Mouse (Mus musculus) intestine, postnatal 0 days (tissue): ENCODE measurements around the gene Eif4e2. TPM values are rescaled to one million over a fixed set of nuclear protein-coding genes. Genes with fewer than 3 reads are reported as not detected.
A peak's percentile ranks its signal among the peaks of the same experiment; 100 is the strongest.

Source experiments
- ATAC-seq: fragments of 200-750 bp; cut with Nextera tagmentation; 2 replicates; pipeline ENCODE4 v1.8.0; 2017; ENCODE audit warnings: mild to moderate bottlenecking, moderate TSS enrichment, moderate library complexity
- H3K27ac ChIP-seq: fragments of 300-500 bp; sonication (generic); 2 replicates; pipeline ENCODE4 v1.5.1; 2014; ENCODE audit warnings: mild to moderate bottlenecking, low read depth, low read length, moderate library complexity
- H3K27me3 ChIP-seq: fragments of 300-500 bp; sonication (generic); replicated peaks from 2 replicates; pipeline ENCODE4 v1.6.1; 2014; ENCODE audit warnings: low read length, mixed read lengths; ENCODE audit not compliant: control insufficient read depth, insufficient read depth
- H3K36me3 ChIP-seq: fragments of 300-500 bp; sonication (generic); 2 replicates; pipeline ENCODE4 v1.6.1; 2014; ENCODE audit warnings: mild to moderate bottlenecking, moderate library complexity; ENCODE audit not compliant: control insufficient read depth, insufficient read depth
- H3K4me1 ChIP-seq: fragments of 300-500 bp; sonication (generic); replicated peaks from 2 replicates; pipeline ENCODE4 v1.6.1; 2014; ENCODE audit warnings: antibody characterized with exemption, low read length, mixed read lengths; ENCODE audit not compliant: control insufficient read depth, insufficient read depth
- H3K4me2 ChIP-seq: fragments of 300-500 bp; sonication (generic); replicated peaks from 2 replicates; pipeline ENCODE4 v1.6.1; 2014; ENCODE audit warnings: low read depth, mild to moderate bottlenecking, moderate library complexity
- H3K4me3 ChIP-seq: fragments of 300-500 bp; sonication (generic); 2 replicates; pipeline ENCODE4 v1.5.1; 2014; ENCODE audit warnings: low read depth, low read length
- H3K9ac ChIP-seq: fragments of 300-500 bp; sonication (generic); 2 replicates; pipeline ENCODE4 v1.6.1; 2014; ENCODE audit warnings: mild to moderate bottlenecking, low read depth, low read length
- H3K9me3 ChIP-seq: fragments of 300-500 bp; sonication (generic); 2 replicates; pipeline ENCODE4 v1.6.1; 2016; ENCODE audit warnings: mixed run types; ENCODE audit not compliant: control insufficient read depth
- CTCF ChIP-seq: sonication (generic); IDR thresholded peaks from 2 replicates; pipeline ENCODE4 v1.5.1; 2016; ENCODE audit warnings: low read depth, mild to moderate bottlenecking, control low read depth, antibody characterized with exemption, moderate library complexity
- WGBS: fragments of 180-500 bp; shearing (Covaris S2); extraction: QIAGEN DNeasy Blood & Tissue Kit; methylation state at CpG from one replicate; pipeline ENCODE4 v1.1.7; 2014; 5-methylcytosine and 5-hydroxymethylcytosine counted together
- polyA plus RNA-seq: library from polyadenylated mRNA; unstranded; fragments of >200 nt; fragmentation: Nextera tagmentation; extraction: Ambion mirVana; gene quantifications from 2 replicates; pipeline ENCODE4 v1.2.1, GENCODE M21; 2015

Eif4e2 gene
- polyA plus RNA-seq, 1 experiment from 2014 or later, result 179 TPM

DNA sequence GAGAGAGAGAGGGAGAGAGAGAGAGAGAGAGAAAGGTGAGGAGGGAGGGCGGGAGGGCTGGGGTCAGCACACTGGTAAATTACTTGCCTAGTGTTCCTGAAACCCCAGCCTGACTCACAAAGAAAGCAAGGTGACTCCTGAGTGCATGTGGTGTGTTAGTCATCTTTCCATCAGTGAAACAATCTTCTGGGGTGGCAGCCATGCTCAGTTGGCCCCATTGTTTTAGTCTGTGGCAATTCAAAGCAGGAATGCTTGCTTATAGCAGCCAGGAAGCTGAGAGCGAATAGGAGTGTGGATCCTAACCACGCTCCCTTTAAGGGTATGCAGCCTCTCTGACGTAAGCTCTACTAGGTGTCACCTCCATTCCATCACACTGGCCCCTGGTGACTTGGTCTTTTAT, 41.5 kb downstream of the Eif4e2 start:
- no peaks in the 10 kb centered on the region for H3K36me3 ChIP-seq

DNA sequence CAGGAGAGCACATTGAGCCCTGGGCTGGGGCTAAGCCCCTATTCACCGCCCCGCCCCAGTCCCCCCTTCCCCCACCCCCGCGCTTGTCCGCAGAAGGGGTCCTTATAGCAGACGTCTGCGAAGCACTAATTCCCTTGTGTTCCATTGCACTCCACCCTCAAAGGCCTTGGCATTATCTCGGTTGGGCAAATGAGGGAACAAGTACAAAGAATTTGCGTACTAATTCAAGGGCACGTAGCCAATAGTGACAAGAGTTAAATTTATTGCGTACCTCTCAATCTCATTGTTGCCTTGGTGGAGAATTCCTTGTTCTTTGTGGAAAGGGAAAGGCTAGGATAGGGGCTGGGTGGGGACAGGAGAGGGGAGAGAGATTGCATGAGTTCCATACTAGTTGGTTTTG, 44.0 kb downstream of the Eif4e2 start:
- Histone ChIP-seq H3K4me2 (no peak overlapping the region), H3K36me3 (no peaks in the 10 kb centered on the region), H3K9me3 (no peaks in the 10 kb centered on the region), H3K27me3 (peaks cover 44% of the 10 kb centered on the region), H3K4me3 (no peak overlapping the region), H3K27ac (no peak overlapping the region), H3K9ac (no peak overlapping the region), H3K4me1 (no peaks in the 10 kb centered on the region)
- no peak for ATAC-seq
- TF ChIP-seq CTCF, result no peak
- WGBS, result 15% methylated on average over 11 of the region's 11 CpGs

More for the DNA sequence above, 41.5 kb downstream of the Eif4e2 start:
- no peak for ATAC-seq
- TF ChIP-seq CTCF, result no peak
- Histone ChIP-seq H3K27ac (no peak overlapping the region), H3K27me3 (peaks cover 27% of the 10 kb centered on the region), H3K4me2 (no peak overlapping the region), H3K4me3 (no peak overlapping the region), H3K4me1 (no peaks in the 10 kb centered on the region), H3K9me3 (no peaks in the 10 kb centered on the region), H3K9ac (no peak overlapping the region)
- WGBS, result 63% methylated on average over 4 of the region's 4 CpGs

DNA sequence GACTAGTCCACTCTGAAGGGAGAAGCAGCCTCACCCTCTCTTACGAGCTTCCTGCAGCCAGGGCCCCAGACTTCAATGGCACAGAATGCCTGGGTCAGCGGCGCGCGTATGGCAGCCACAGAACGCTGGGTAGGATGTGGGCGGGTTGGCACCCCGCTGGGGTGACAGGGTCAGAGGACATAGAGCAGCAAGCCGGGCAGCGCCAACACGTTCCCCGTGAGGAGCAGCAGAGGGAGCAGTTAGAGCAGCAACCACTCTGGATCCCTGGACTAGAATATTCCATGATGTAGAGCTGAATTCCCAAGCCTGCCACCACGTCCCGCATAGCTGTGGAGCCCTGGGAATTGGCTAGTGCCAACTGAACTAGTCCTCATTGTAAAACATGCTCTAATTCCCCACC, 44.8 kb downstream of the Eif4e2 start:
- Histone ChIP-seq H3K4me3 (no peak overlapping the region), H3K4me1 (no peaks in the 10 kb centered on the region), H3K9me3 (no peaks in the 10 kb centered on the region), H3K27me3 (peaks cover 51% of the 10 kb centered on the region), H3K27ac (no peak overlapping the region), H3K9ac (no peak overlapping the region), H3K4me2 (no peak overlapping the region), H3K36me3 (no peaks in the 10 kb centered on the region)
- peak; percentile 50 for TF ChIP-seq CTCF
- WGBS, result 13% methylated on average over 14 of the region's 14 CpGs
- ATAC-seq, result no peak

DNA sequence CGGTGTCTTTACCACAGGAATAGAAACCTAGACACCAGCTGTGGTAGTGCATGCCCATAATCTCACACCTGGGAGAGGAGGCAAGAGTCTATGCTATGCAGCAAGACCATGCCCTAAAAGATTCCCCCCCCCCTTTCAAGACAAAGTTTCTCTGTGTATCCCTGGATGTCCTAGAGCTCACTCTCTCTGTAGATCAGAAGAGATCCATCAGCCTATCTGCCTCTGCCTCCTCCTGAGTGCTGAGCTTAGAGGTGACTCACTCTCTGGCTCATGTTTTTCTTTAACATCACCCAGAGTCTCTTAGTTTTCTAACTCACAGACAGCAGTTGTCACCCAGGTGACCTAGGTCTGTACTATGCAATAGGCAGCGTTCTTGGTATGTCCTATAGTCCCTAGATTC, 45.6 kb downstream of the Eif4e2 start:
- WGBS, result 74% methylated on average over 2 of the region's 2 CpGs
- Histone ChIP-seq H3K27ac (no peak overlapping the region), H3K27me3 (peaks cover 60% of the 10 kb centered on the region)

DNA sequence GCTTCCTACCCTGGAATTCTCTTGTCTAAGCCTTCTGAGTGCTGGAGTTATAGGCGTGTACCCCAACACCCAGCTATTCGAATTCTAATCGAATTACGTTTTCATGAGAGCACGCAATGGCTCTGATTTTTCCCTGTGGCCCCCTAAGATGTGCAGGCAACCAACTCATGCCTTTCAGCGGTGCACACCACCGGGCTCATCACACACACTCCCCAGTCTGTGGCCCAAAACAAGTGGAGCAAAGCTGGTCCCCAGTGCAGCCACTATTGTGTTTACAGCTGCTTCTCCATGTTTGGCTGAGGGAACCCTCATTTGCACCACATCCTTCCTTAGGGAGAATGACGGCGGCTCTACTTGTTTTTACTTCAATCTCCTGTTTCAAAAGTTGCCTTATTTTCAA, 49.5 kb downstream of the Eif4e2 start:
- Histone ChIP-seq H3K36me3 (no peaks in the 10 kb centered on the region), H3K27me3 (peaks cover 77% of the 10 kb centered on the region), H3K9me3 (no peaks in the 10 kb centered on the region), H3K4me3 (no peak overlapping the region), H3K4me1 (no peaks in the 10 kb centered on the region; the same call in 1 of the 2 replicates), H3K27ac (no peak overlapping the region), H3K4me2 (no peak overlapping the region), H3K9ac (no peak overlapping the region)
- WGBS, result 7% methylated on average over 9 of the region's 9 CpGs
- no peak for TF ChIP-seq CTCF
- ATAC-seq, result no peak

More for the DNA sequence above, 45.6 kb downstream of the Eif4e2 start:
- H3K9ac ChIP-seq, result no peak overlapping the region
- no peak overlapping the region for H3K4me3 ChIP-seq
- H3K4me2 ChIP-seq, result no peak overlapping the region
- H3K36me3 ChIP-seq, result no peaks in the 10 kb centered on the region
- no peak for TF ChIP-seq CTCF
- H3K9me3 ChIP-seq, result no peaks in the 10 kb centered on the region
- H3K4me1 ChIP-seq, result no peaks in the 10 kb centered on the region; the same call in 1 of the 2 replicates
- ATAC-seq, result no peak

DNA sequence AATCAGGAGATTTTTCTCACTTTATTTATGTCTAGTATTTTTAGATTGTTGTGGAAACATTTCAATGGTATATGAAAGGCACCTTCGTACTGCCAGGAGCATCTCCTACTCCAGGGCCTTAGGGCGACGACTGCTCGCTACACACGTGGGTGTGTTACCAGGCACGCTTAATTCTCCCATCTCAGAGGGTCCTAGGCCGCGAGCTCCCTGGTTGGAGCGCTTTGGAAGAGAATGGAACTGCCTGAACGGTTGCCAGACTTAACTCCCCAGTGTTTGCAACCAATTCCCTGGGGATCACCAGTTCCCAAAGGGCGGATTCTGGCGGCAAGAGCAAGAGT, 50.1 kb downstream of the Eif4e2 start:
- H3K27ac ChIP-seq, result no peak overlapping the region
- peak overlapping the region; percentile 87 for H3K4me2 ChIP-seq
- peaks cover 74% of the 10 kb centered on the region for H3K27me3 ChIP-seq
- peak overlapping the region; percentile 49 for H3K4me3 ChIP-seq
- no peak for ATAC-seq
- no peak for TF ChIP-seq CTCF
- H3K36me3 ChIP-seq, result no peaks in the 10 kb centered on the region
- WGBS, result 4% methylated on average over 12 of the region's 12 CpGs
- H3K9me3 ChIP-seq, result no peaks in the 10 kb centered on the region
- H3K9ac ChIP-seq, result no peak overlapping the region
- no peaks in the 10 kb centered on the region; the same call in 1 of the 2 replicates for H3K4me1 ChIP-seq
